Mouse (Mus musculus): ENCODE data around the gene Prrc2b. TPM values are rescaled to one million over a fixed set of nuclear protein-coding genes. Genes with fewer than 3 reads are reported as not detected.
A peak's percentile ranks its signal among the peaks of the same experiment; 100 is the strongest.

Prrc2b gene
- polyA plus RNA-seq, 1 experiment from 2014 or later = 96.9 TPM

DNA sequence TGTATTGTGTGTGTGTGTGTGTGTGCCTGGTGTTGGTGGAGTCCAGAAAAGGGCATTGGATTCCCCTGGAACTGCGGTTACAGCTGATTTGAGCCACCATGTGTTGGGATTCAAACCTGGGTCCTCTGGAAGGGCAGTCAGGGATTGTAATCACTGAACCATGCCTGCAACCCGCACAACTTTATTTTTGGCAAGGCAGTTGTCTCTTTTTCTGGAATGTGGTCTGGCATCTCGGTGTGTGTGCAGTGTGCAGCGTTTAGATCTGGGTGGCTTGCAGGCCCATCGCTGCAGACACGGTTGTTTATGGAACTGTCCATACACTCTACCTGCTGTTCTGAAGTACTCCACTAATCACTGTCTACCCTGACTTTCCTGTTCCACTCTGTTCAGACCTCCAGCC lies 28.5 kb downstream of the Prrc2b start:
- no peaks in the 10 kb centered on the region for H3K27me3 ChIP-seq
- H3K4me1 ChIP-seq = peaks cover 67% of the 10 kb centered on the region
- no peaks in the 10 kb centered on the region for H3K9me3 ChIP-seq
- no peak overlapping the region for H3K4me2 ChIP-seq
- no peak for ATAC-seq (ENCODE audit: low FRiP score)
- WGBS = 89% methylated on average over 6 of the region's 6 CpGs
- no peak overlapping the region for H3K4me3 ChIP-seq (replicated peaks)
- H3K27ac ChIP-seq = no peak overlapping the region
- H3K9ac ChIP-seq = no peak overlapping the region
- peaks cover 15% of the 10 kb centered on the region for H3K36me3 ChIP-seq (replicated peaks)

DNA sequence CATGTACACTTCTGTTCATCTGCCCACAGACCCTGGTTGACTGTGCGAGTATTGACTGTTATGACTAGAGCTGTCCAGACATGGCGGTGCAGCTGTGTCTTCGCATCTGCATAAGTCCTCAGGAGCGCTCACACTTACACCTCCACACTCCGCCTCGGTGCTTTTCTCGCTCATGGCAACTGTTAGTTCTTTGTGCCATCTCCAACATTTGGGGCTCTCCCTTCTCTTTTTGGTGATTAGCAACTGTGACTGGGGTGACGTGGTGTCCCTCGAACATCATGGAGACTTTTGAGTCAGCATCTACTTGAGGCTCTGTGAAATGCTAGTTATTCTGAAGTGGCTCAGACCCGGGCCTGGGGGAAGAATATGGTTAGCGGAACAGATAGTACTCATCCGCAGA lies 29.2 kb downstream of the Prrc2b start:
- Histone ChIP-seq H3K4me3 (replicated peaks) (no peak overlapping the region), H3K27me3 (no peaks in the 10 kb centered on the region), H3K36me3 (replicated peaks) (peaks cover 22% of the 10 kb centered on the region), H3K9ac (no peak overlapping the region), H3K27ac (no peak overlapping the region), H3K9me3 (no peaks in the 10 kb centered on the region), H3K4me1 (peaks cover 60% of the 10 kb centered on the region), H3K4me2 (no peak overlapping the region)
- ATAC-seq (ENCODE audit: low FRiP score) = no peak
- 91% methylated on average over 12 of the region's 12 CpGs for WGBS

DNA sequence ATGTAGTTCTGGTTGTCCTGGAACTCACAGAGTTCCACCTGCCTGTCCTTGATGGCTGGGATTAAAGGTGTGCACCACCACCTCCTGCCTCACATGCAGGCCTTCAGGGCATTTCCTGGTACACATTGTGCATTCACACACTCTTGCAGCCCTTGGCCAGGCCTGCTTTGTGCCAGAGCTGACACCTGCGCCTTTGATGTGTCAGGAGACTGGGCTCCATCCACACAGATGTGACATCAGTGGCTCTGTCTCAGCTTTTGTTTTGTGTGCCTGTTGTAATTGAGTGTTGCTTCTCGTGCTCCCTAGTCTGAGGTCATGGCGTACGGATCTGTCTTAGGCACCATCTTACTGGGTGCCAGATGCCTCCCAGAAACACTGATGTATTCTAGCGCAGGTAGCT lies 30.5 kb downstream of the Prrc2b start:
- Histone ChIP-seq H3K27ac (no peak overlapping the region), H3K27me3 (no peaks in the 10 kb centered on the region), H3K4me3 (replicated peaks) (no peak overlapping the region), H3K9me3 (no peaks in the 10 kb centered on the region), H3K36me3 (replicated peaks) (peaks cover 35% of the 10 kb centered on the region), H3K9ac (no peak overlapping the region), H3K4me2 (no peak overlapping the region), H3K4me1 (peaks cover 53% of the 10 kb centered on the region)
- WGBS = 80% methylated on average over 5 of the region's 5 CpGs
- no peak for ATAC-seq (ENCODE audit: low FRiP score)

DNA sequence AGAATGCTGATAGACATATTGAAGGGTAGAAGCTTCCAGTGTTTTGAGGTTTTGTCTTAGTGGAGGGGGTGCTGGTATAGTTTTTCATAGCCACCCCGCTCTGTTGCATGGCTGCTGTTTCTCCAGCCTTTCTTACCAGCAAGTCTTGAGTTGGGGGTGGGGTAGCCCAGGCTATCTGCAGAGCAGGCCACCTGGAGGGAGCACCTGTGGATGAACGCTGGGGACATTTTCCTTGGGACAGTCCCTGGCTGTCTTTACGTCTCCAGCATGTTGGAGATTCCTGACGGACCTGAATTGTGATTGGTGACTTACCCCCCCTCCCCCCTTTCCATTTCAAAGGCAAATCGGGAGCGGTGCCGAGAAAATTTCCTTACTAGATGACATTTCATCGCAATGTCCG lies 31.2 kb downstream of the Prrc2b start:
- 73% methylated on average over 9 of the region's 9 CpGs for WGBS
- no peak for ATAC-seq (ENCODE audit: low FRiP score)
- H3K27ac ChIP-seq = no peak overlapping the region
- no peaks in the 10 kb centered on the region for H3K27me3 ChIP-seq
- peaks cover 42% of the 10 kb centered on the region for H3K36me3 ChIP-seq (replicated peaks)
- H3K9ac ChIP-seq = 0 out of 2 replicates have a peak overlapping the region, but pooled peaks have one; percentile 5
- H3K9me3 ChIP-seq = no peaks in the 10 kb centered on the region
- H3K4me3 ChIP-seq (replicated peaks) = no peak overlapping the region
- H3K4me2 ChIP-seq = no peak overlapping the region
- peaks cover 46% of the 10 kb centered on the region for H3K4me1 ChIP-seq

DNA sequence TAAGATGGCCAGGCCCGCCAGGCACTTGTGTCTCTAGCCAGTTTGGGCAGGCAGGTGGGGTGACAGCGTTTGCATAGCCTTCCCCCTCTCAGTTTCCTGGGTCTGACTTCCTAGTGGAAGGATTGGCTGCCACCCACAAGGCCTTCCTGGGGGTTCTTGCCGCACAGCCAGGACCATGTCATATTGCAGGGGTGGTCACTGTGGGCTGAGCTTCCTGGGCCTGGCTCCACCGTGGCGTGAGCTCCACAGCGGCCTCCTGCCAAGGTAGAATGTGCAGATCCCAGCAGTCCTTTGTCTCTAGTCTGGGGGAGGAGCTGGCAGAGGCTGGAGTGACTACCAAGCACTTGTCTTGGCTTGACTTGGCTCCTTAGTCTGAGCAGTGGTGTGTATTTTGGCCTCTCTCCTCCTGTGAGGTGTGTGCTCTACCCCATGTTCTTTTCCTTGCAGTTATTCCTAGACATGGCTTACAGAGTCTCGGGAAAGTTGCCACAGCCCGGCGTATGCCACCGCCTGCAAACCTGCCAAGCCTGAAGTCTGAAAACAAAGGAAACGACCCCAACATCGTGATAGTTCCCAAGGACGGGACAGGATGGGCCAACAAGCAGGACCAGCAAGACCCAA lies 31.9 kb downstream of the Prrc2b start:
- peaks cover 49% of the 10 kb centered on the region for H3K36me3 ChIP-seq (replicated peaks)
- H3K4me2 ChIP-seq = no peak overlapping the region
- ATAC-seq (ENCODE audit: low FRiP score) = no peak
- peaks cover 39% of the 10 kb centered on the region for H3K4me1 ChIP-seq
- no peaks in the 10 kb centered on the region for H3K27me3 ChIP-seq
- peak overlapping the region; percentile 46 for H3K27ac ChIP-seq
- WGBS = 73% methylated on average over 13 of the region's 13 CpGs
- no peaks in the 10 kb centered on the region for H3K9me3 ChIP-seq
- H3K9ac ChIP-seq = 0 out of 2 replicates have a peak overlapping the region, but pooled peaks have one; percentile 5
- no peak overlapping the region for H3K4me3 ChIP-seq (replicated peaks)

DNA sequence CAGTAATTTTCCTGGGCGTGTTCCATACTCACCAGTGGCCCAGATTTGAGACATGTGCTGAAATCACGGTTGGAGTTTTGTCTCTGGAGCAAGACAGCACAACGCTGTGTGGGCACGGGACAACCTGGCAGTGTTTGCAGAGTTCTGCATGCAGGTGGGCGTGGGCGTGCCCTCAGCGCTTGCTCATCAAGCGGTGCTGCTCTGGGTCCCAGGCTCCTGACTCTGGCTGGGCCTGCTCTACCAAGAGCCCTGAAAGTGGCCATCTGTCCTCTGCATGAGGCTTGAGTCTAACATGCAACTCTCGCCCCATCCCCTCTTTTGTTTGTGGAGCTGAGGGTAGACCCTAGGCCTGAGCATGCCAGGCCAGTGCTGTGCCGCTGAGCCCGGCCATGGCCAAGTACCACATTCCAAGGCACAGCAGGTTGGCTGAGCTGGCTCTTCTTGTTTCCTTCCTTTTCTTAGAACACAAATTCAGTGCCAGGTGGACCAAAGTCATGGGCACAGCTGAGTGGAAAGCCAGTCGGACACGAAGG lies 36.2 kb downstream of the Prrc2b start:
- Histone ChIP-seq H3K27ac (0 out of 2 replicates have a peak overlapping the region, but pooled peaks have one; percentile 46), H3K36me3 (replicated peaks) (peaks cover 86% of the 10 kb centered on the region), H3K9ac (no peak overlapping the region), H3K4me1 (peaks cover 10% of the 10 kb centered on the region), H3K4me2 (no peak overlapping the region), H3K27me3 (no peaks in the 10 kb centered on the region), H3K9me3 (no peaks in the 10 kb centered on the region), H3K4me3 (replicated peaks) (no peak overlapping the region)
- no peak for ATAC-seq (ENCODE audit: low FRiP score)
- 96% methylated on average over 13 of the region's 13 CpGs for WGBS

DNA sequence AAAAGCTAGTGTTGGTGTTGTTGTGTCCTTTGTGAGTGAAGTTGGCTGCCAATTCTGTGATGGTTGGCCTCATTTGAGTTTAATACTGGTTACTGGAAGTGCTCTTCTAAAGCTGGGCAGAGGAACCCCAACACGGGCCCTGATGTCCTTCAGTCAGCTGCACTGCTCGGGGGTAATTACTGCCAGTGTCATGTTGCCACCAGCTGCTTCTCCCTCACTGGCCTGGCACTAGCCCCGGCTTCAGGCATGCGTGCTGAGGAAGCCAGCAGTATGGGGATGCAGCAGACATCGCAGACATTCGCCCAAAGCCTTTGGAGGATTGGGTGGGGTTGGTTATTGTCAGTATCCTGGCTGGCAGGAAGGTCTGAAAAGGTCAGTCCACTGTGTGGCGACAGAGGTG lies 36.8 kb downstream of the Prrc2b start:
- 96% methylated on average over 7 of the region's 7 CpGs for WGBS
- H3K36me3 ChIP-seq (replicated peaks) = peaks cover 91% of the 10 kb centered on the region

DNA sequence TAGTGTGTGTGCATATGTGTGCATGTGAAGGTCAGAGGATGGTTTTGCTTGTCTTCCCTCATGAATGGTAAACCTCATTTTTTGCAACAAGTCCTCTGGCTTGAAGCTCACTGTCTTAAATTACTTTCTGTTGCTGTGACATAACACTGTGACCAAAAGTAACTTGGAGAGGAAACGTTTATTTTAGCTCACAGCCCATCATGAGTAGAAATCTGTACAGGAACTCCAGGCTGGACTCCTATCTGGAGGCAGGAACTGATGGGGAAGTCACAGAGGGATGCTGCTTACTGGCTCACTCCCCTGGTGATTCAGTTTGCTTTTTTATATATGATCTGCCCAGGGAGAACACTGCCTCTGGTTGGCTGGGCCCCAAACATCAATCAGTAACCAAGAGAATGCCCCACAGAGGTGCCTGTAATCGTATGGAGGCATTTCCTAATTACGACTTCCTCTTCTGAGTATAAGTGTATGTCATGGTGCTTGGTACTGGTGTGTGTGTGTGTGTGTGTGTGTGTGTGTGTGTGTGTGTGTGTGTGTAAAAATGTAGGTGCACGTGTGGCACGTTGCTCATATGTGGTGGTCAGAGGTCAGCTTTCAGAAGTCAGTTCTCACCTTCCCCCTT lies 38.3 kb downstream of the Prrc2b start:
- no peaks in the 10 kb centered on the region for H3K4me1 ChIP-seq
- WGBS = 88% methylated on average over 4 of the region's 5 CpGs

More for the DNA sequence above, 36.8 kb downstream of the Prrc2b start:
- Histone ChIP-seq H3K9me3 (no peaks in the 10 kb centered on the region), H3K27me3 (no peaks in the 10 kb centered on the region), H3K4me1 (peaks cover 6% of the 10 kb centered on the region), H3K4me2 (no peak overlapping the region), H3K27ac (no peak overlapping the region), H3K9ac (no peak overlapping the region), H3K4me3 (replicated peaks) (no peak overlapping the region)
- ATAC-seq (ENCODE audit: low FRiP score) = no peak

DNA sequence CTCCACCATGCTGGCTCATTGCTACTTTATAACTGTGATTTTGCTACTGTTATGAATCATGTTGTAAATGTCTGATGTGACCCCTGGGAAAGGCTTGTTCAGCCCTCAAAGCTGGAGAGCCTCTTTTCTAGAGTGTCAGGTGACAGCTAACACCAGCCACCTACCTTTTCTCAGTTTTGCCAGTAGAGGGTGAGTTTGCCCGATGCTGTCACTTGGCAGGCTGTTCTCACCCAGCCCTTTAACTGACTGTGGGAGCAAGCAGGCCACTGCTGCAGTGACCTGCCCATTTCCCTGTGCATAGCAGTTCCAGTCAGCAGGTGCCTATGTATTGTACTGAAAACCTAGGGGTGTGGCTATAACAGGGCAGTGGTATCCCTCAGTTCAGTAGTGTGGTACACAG lies 39.7 kb downstream of the Prrc2b start:
- Histone ChIP-seq H3K27ac (no peak overlapping the region), H3K4me3 (replicated peaks) (no peak overlapping the region), H3K27me3 (no peaks in the 10 kb centered on the region), H3K4me1 (no peaks in the 10 kb centered on the region), H3K36me3 (replicated peaks) (peaks cover 94% of the 10 kb centered on the region), H3K4me2 (no peak overlapping the region), H3K9me3 (no peaks in the 10 kb centered on the region), H3K9ac (no peak overlapping the region)
- ATAC-seq (ENCODE audit: low FRiP score) = no peak
- WGBS = 91% methylated on average over 1 of the region's 1 CpGs

More for the DNA sequence above, 38.3 kb downstream of the Prrc2b start:
- H3K9ac ChIP-seq = no peak overlapping the region
- peaks cover 94% of the 10 kb centered on the region for H3K36me3 ChIP-seq (replicated peaks)
- no peak for ATAC-seq (ENCODE audit: low FRiP score)
- no peak overlapping the region for H3K4me3 ChIP-seq (replicated peaks)
- H3K27me3 ChIP-seq = no peaks in the 10 kb centered on the region
- no peaks in the 10 kb centered on the region for H3K9me3 ChIP-seq
- H3K4me2 ChIP-seq = no peak overlapping the region
- H3K27ac ChIP-seq = no peak overlapping the region

DNA sequence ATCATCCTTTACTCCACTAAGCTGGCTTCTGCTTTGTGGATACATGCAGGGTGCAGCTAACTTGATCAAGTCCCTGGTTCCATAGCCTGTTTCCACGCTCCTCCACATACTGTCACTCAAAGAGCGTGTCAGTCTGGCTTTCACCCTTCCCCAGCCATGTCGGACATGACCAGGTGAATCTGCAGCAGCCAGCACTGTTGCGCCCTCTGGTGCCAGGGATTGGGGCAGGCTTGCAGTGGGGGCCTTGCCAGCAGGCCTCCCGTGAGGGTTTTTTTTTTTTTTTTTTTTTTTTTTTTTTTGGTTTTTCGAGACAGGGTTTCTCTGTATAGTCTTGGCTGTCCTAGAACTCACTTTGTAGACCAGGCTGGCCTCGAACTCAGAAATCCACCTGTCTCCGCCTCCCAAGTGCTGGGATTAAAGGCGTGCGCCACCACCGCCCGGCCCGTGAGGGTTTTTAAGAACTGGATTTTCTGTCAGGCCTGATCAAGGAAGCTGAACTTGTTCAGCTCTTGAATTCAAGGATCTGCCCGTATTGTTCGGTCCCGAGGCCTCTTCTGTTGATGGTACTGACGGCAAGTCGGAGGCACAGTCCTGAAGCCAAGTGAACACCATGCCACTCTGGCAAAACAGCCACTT lies 41.1 kb downstream of the Prrc2b start:
- H3K4me1 ChIP-seq = no peaks in the 10 kb centered on the region
- H3K4me2 ChIP-seq = no peak overlapping the region
- H3K27me3 ChIP-seq = no peaks in the 10 kb centered on the region
- peaks cover 94% of the 10 kb centered on the region for H3K36me3 ChIP-seq (replicated peaks)
- no peak overlapping the region for H3K27ac ChIP-seq
- H3K4me3 ChIP-seq (replicated peaks) = no peak overlapping the region
- 86% methylated on average over 17 of the region's 18 CpGs for WGBS
- H3K9ac ChIP-seq = no peak overlapping the region
- no peaks in the 10 kb centered on the region for H3K9me3 ChIP-seq
- ATAC-seq (ENCODE audit: low FRiP score) = no peak

DNA sequence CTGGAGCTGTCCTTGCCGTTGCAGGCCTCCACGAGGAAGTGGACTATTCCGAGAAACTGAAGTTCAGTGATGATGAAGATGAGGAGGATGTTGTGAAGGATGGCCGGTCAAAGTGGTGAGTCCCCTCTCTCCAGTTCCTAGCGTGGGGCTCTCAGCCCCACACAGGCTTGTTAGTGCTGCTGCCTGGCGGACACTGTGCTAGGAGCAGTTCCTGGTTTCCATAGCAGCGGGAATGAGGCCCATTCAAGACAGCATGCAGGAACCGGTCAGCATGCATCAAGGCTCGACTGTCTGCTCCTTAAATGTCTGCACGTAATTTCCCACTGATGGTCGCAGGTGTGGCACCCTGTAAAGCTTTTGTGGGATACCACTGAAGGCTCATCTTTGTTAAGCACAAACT lies 48.1 kb downstream of the Prrc2b start:
- no peak for ATAC-seq (ENCODE audit: low FRiP score)
- no peak overlapping the region for H3K9ac ChIP-seq
- no peaks in the 10 kb centered on the region for H3K4me1 ChIP-seq
- no peaks in the 10 kb centered on the region for H3K9me3 ChIP-seq
- no peak overlapping the region for H3K4me2 ChIP-seq
- no peak overlapping the region for H3K4me3 ChIP-seq (replicated peaks)
- H3K27ac ChIP-seq = no peak overlapping the region
- H3K36me3 ChIP-seq (replicated peaks) = peaks cover 99% of the 10 kb centered on the region
- no peaks in the 10 kb centered on the region for H3K27me3 ChIP-seq
- WGBS = 82% methylated on average over 11 of the region's 11 CpGs

DNA sequence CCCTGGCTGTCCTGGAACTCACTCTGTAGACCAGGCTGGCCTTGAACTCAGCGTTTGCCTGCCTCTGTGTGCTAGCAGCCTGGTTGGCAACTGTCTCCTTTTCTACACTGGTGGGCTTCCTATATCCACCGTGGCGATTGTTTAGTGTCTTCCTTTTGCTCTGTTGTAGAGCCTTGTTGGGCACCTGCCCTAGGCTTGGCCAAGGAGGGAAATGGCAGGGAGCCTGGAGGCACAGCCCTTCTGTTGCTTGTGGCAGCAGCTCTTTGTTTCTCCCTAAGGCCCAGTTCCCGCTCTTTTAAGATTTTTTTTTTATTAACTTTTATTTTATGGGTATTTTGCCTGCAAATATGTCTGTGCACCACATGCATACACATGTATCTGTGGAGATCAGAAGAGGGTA lies 49.2 kb downstream of the Prrc2b start:
- no peaks in the 10 kb centered on the region for H3K27me3 ChIP-seq
- H3K9me3 ChIP-seq = no peaks in the 10 kb centered on the region
- H3K4me2 ChIP-seq = no peak overlapping the region
- no peak for ATAC-seq (ENCODE audit: low FRiP score)
- H3K36me3 ChIP-seq (replicated peaks) = peaks cover 99% of the 10 kb centered on the region
- no peak overlapping the region for H3K27ac ChIP-seq
- no peaks in the 10 kb centered on the region for H3K4me1 ChIP-seq
- no peak overlapping the region for H3K9ac ChIP-seq
- H3K4me3 ChIP-seq (replicated peaks) = no peak overlapping the region
- 96% methylated on average over 4 of the region's 4 CpGs for WGBS

Measured in forebrain, embryonic 12.5 days (tissue).